Mouse (Mus musculus): ENCODE measurements around the gene Rasgef1a. TPM values are rescaled to one million over a fixed set of nuclear protein-coding genes. Genes with fewer than 3 reads are reported as not detected.

The Rasgef1a gene
- polyA plus RNA-seq, 1 experiment from 2014 or later = 0.19 TPM

DNA sequence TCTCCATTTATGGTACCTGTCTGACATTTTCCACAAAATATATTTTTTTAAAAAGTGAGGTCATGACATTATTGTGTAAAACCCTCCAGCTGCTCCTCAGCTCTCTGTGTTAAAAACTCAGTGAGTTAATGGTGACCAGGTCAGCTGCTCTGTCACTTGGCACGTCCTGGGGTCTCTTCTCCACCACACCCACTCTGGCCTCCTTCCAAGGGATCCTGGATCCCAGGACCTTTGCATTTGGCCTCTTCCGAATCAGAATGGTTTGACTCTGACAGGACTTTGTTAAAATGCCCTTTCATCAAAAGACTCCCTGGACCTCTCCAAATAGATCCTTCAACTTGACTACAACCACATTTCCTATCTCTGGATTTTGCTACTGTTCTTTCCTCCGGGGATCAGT is 982 bp upstream of the Rasgef1a start:
- no peak overlapping the region for H3K4me2 ChIP-seq (replicated peaks; ENCODE audit: low read depth)
- 56% methylated on average over 3 of the region's 3 CpGs for WGBS
- H3K4me1 ChIP-seq (replicated peaks; ENCODE audit: control insufficient read depth, insufficient read depth) = no peaks in the 10 kb centered on the region
- DNase-seq (ENCODE audit: low spot score) (no peak), ATAC-seq (ENCODE audit: low FRiP score, low TSS enrichment) (no peak)
- no peak overlapping the region for H3K9ac ChIP-seq (ENCODE audit: low read length)
- H3K4me3 ChIP-seq (ENCODE audit: low read depth, low read length) = no peak overlapping the region
- H3K9me3 ChIP-seq (ENCODE audit: control insufficient read depth, low read length) = no peaks in the 10 kb centered on the region
- no peak for TF ChIP-seq EP300 (optimal IDR thresholded peaks at IDR 0.05)
- no peak for TF ChIP-seq CTCF (IDR thresholded peaks at IDR 0.05; ENCODE audit: low read depth)
- peaks cover 6% of the 10 kb centered on the region; the same call in 1 of the 2 replicates for H3K27me3 ChIP-seq (ENCODE audit: control insufficient read depth, insufficient read depth, low read length)
- H3K27ac ChIP-seq (replicated peaks) = no peak overlapping the region
- H3K36me3 ChIP-seq (ENCODE audit: control insufficient read depth, insufficient read depth, low read length) = no peaks in the 10 kb centered on the region

DNA sequence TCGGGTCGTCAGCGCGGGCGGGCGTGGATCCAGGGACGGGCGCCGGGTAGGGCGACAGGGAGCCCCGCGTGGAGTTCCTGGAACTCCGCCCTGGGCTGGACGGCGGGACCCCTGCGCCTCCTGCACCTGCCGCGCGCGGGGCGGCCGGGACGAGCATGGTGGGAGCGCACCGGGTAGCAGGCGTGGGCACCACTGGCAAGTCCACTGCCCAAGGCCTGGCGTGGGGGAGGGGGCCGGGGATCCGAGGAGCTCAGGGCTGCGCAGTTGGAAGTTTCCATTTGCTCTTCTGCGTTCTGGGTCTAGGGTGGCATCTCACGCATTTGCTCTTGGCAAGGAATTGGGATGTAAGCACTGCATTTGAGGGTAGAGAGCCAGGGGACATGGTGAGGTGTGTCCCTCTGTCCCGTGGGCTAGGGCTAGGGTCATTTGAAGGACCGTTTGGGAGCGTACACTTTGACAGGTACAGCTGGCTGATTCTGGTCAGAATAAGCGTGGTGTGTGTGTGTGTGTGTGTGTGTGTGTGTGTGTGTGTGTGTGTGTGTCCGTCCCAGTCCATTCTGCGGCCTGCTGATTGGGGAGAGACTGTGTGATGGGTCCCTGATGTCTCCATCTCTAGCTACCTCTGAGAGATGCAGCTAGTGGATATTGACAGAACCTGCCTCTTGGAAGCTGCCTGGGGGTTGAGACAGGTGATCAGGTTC is 528 bp downstream of the Rasgef1a start:
- Histone ChIP-seq H3K4me2 (replicated peaks; ENCODE audit: low read depth) (peak overlapping the region; percentile 59), H3K4me1 (replicated peaks; ENCODE audit: control insufficient read depth, insufficient read depth) (no peaks in the 10 kb centered on the region), H3K9ac (ENCODE audit: low read length) (no peak overlapping the region), H3K27me3 (ENCODE audit: control insufficient read depth, insufficient read depth, low read length) (peaks cover 6% of the 10 kb centered on the region; the same call in 1 of the 2 replicates), H3K9me3 (ENCODE audit: control insufficient read depth, low read length) (no peaks in the 10 kb centered on the region), H3K27ac (replicated peaks) (no peak overlapping the region), H3K4me3 (ENCODE audit: low read depth, low read length) (peak overlapping the region; percentile 35), H3K36me3 (ENCODE audit: control insufficient read depth, insufficient read depth, low read length) (no peaks in the 10 kb centered on the region)
- DNase-seq (ENCODE audit: low spot score) = no peak
- TF ChIP-seq EP300 (optimal IDR thresholded peaks at IDR 0.05) = no peak
- TF ChIP-seq CTCF (IDR thresholded peaks at IDR 0.05; ENCODE audit: low read depth) = no peak
- 14% methylated on average over 30 of the region's 38 CpGs for WGBS
- ATAC-seq (ENCODE audit: low FRiP score, low TSS enrichment) = peak; percentile 25; the same call in 1 of the 2 replicates

DNA sequence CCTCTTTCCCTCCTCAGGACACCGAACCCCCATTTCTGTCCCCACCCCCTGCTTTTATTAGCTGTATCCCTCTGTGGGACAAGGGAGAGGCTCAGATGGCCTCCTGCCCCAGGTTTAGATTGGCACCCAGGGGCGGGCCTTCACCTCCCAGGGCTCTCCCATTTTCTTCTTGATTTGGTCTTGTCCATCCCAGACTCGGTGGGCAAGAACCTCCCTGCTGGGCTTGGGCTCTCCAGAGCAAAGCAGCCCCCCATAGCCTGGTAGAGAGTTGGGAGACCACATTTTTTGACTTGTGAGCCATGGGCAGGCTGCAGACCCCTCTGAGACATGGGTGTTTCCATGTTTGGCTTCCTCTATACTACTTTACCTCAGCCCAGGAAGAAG is 1.1 kb downstream of the Rasgef1a start:
- 54% methylated on average over 2 of the region's 3 CpGs for WGBS
- Histone ChIP-seq H3K9me3 (ENCODE audit: control insufficient read depth, low read length) (no peaks in the 10 kb centered on the region), H3K27me3 (ENCODE audit: control insufficient read depth, insufficient read depth, low read length) (peaks cover 6% of the 10 kb centered on the region; the same call in 1 of the 2 replicates), H3K4me1 (replicated peaks; ENCODE audit: control insufficient read depth, insufficient read depth) (no peaks in the 10 kb centered on the region), H3K27ac (replicated peaks) (no peak overlapping the region), H3K9ac (ENCODE audit: low read length) (no peak overlapping the region), H3K4me3 (ENCODE audit: low read depth, low read length) (no peak overlapping the region), H3K36me3 (ENCODE audit: control insufficient read depth, insufficient read depth, low read length) (no peaks in the 10 kb centered on the region), H3K4me2 (replicated peaks; ENCODE audit: low read depth) (no peak overlapping the region)
- ATAC-seq (ENCODE audit: low FRiP score, low TSS enrichment) (no peak), DNase-seq (ENCODE audit: low spot score) (no peak)
- TF ChIP-seq CTCF (IDR thresholded peaks at IDR 0.05; ENCODE audit: low read depth) = no peak
- TF ChIP-seq EP300 (optimal IDR thresholded peaks at IDR 0.05) = no peak

DNA sequence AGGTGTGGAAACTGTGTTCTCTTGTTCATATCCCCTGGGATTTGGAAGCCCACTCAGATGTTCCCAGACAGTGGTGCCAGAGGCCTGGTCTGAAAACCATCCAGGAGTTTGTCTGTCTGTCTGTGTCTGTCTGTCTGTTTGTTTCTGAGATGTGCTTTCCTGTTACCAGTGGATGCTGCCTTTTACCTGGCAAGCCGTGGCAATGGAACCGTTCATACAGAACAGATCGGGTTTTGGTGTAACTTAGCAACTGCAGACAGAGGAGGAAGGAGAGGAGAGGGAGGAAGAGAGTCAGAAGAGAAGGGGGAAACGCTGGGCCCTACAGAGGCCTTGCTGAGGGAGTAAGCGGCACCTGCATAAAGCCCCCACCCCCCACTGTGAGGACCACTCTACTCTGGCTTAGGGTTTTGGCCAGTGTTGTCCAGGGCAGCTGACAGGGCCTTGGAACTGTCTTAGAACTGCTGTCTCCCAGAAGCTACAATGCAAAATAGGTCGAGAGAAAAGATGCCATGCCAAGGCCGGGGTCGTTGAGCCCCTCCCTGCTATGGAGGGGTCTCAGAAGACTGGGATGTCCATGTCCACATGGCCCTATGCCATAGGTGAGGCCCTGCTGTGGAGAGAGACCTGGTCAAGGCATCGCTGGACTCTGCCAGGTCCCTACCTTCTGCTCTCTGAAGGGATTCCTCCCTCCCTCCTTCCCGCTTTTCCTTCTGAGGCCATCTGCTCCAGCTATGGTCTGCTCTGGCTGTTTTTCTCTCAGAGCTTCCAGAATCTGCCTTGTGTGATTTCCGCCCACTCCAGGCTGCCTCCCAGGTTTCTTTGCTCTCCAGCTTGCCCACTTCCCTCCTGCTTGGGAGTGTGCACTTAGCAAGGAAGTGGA is 2.0 kb downstream of the Rasgef1a start:
- ATAC-seq (ENCODE audit: low FRiP score, low TSS enrichment) (no peak), DNase-seq (ENCODE audit: low spot score) (no peak)
- 75% methylated on average over 11 of the region's 11 CpGs for WGBS
- Histone ChIP-seq H3K4me2 (replicated peaks; ENCODE audit: low read depth) (no peak overlapping the region), H3K9ac (ENCODE audit: low read length) (no peak overlapping the region), H3K27me3 (ENCODE audit: control insufficient read depth, insufficient read depth, low read length) (peaks cover 6% of the 10 kb centered on the region; the same call in 1 of the 2 replicates), H3K27ac (replicated peaks) (no peak overlapping the region), H3K4me3 (ENCODE audit: low read depth, low read length) (no peak overlapping the region), H3K9me3 (ENCODE audit: control insufficient read depth, low read length) (no peaks in the 10 kb centered on the region), H3K36me3 (ENCODE audit: control insufficient read depth, insufficient read depth, low read length) (no peaks in the 10 kb centered on the region), H3K4me1 (replicated peaks; ENCODE audit: control insufficient read depth, insufficient read depth) (no peaks in the 10 kb centered on the region)
- TF ChIP-seq EP300 (optimal IDR thresholded peaks at IDR 0.05) = no peak
- TF ChIP-seq CTCF (IDR thresholded peaks at IDR 0.05; ENCODE audit: low read depth) = no peak

DNA sequence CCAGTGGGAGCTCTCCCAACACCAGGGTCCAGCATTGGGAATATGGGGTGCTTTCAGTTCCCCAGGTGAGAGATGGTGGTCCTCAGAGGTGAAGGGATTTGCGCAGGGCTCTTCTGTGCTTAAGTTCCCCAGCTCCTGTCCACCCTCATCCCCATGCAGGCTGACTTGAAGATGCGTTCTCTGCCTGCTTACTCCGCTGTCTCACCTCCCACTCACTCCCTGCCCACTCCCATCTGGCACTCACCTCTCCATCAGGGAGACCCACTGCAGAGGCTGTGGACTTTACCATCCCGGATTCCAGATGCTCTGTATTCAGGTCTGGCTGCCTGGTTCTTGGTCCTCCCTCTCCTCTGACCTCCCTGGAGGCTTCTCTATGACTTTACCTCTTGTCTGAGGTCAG is 3.6 kb downstream of the Rasgef1a start:
- Histone ChIP-seq H3K4me3 (ENCODE audit: low read depth, low read length) (no peak overlapping the region), H3K4me2 (replicated peaks; ENCODE audit: low read depth) (no peak overlapping the region), H3K4me1 (replicated peaks; ENCODE audit: control insufficient read depth, insufficient read depth) (no peaks in the 10 kb centered on the region), H3K9ac (ENCODE audit: low read length) (no peak overlapping the region), H3K36me3 (ENCODE audit: control insufficient read depth, insufficient read depth, low read length) (no peaks in the 10 kb centered on the region), H3K27me3 (ENCODE audit: control insufficient read depth, insufficient read depth, low read length) (peaks cover 6% of the 10 kb centered on the region; the same call in 1 of the 2 replicates), H3K27ac (replicated peaks) (no peak overlapping the region), H3K9me3 (ENCODE audit: control insufficient read depth, low read length) (no peaks in the 10 kb centered on the region)
- TF ChIP-seq EP300 (optimal IDR thresholded peaks at IDR 0.05) (no peak), CTCF (IDR thresholded peaks at IDR 0.05; ENCODE audit: low read depth) (no peak)
- DNase-seq (ENCODE audit: low spot score) (no peak), ATAC-seq (ENCODE audit: low FRiP score, low TSS enrichment) (no peak)
- 63% methylated on average over 4 of the region's 4 CpGs for WGBS
